8 mouse cellular contexts compared by ENCODE assay signal in the genomic region with DNA sequence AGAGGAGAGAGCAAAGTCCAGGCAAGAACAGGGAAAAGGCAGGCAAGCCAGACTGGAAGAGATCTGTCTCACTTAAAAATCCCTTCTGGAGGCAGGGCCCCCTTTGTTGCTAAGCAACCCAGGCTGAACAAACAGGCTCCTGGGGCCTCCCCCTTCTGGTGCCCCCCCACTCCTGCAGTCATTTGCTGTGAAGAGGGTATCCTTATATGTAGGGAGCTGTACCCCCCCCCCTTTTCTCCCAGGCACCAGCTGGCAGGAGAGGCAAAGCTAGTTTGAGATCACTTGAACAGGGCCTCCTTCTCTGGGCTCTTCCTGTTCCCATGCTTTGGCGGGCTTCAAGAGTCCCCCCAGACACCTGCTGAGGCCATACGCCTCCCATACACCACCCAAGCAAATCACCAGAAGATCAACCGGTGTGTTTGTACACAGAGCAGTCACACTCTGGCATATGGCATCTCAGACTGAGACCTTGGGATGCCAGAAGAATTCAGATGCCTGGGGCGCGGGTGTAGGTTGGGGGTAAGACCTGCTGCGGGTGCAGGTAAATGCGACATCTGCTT.
DNase-seq lines count a peak whose midpoint lies in the region; ATAC-seq lines count a peak whose summit lies in the region.

No protein-coding gene starts in this region.

- peak overlapping the region; percentile 95 for H3K27ac ChIP-seq in hindbrain, embryonic 12.5 days
- H3K27ac ChIP-seq in midbrain, embryonic 15.5 days: peak overlapping the region; percentile 85

- H3K4me3 ChIP-seq in hindbrain, embryonic 12.5 days: no peak overlapping the region
- no peak overlapping the region for H3K4me3 ChIP-seq in midbrain, embryonic 15.5 days

- peak overlapping the region; percentile 28 for H3K4me2 ChIP-seq in hindbrain, embryonic 12.5 days (replicated peaks)
- H3K4me2 ChIP-seq in midbrain, embryonic 15.5 days: peak overlapping the region; percentile 0; the same call in 1 of the 2 replicates

- DNase-seq in left cerebral cortex, postnatal 14 days (ENCODE audit: low spot score in 2 of 2): peak; percentile 40 to 54
- DNase-seq in left cerebral cortex, adult 8-10 months (ENCODE audit: low spot score in 2 of 2): no peak
- peak; percentile 56 to 63 for DNase-seq in cerebellum, postnatal 36 days
- no peak for DNase-seq in spleen, adult 12 weeks (ENCODE audit: low spot score)
- no peak for DNase-seq in adrenal gland, adult 8-10 months

- ATAC-seq in hindbrain, embryonic 12.5 days (ENCODE audit: low FRiP score): peak; percentile 84
- peak; percentile 70 for ATAC-seq in midbrain, embryonic 15.5 days (replicated peaks)
- ATAC-seq in megakaryocyte-erythroid progenitor cell, adult 5-6 weeks (replicated peaks; ENCODE audit: low FRiP score, low TSS enrichment, poor library complexity, severe bottlenecking): no peak

- H3K4me1 ChIP-seq in hindbrain, embryonic 12.5 days: peaks cover 76% of the 10 kb centered on the region
- H3K4me1 ChIP-seq in midbrain, embryonic 15.5 days: peaks cover 65% of the 10 kb centered on the region

- WGBS in hindbrain, embryonic 12.5 days: 31% methylated on average over 7 of the region's 7 CpGs
- 13% methylated on average over 7 of the region's 7 CpGs for WGBS in midbrain, embryonic 15.5 days

- H3K9me3 ChIP-seq in hindbrain, embryonic 12.5 days (replicated peaks): no peaks in the 10 kb centered on the region
- H3K9me3 ChIP-seq in midbrain, embryonic 15.5 days: no peaks in the 10 kb centered on the region

- peak overlapping the region; percentile 52 for H3K9ac ChIP-seq in hindbrain, embryonic 12.5 days
- no peak overlapping the region for H3K9ac ChIP-seq in midbrain, embryonic 15.5 days

- H3K27me3 ChIP-seq in hindbrain, embryonic 12.5 days: no peaks in the 10 kb centered on the region
- no peaks in the 10 kb centered on the region for H3K27me3 ChIP-seq in midbrain, embryonic 15.5 days (replicated peaks)

- no peaks in the 10 kb centered on the region for H3K36me3 ChIP-seq in hindbrain, embryonic 12.5 days
- H3K36me3 ChIP-seq in midbrain, embryonic 15.5 days (replicated peaks): no peaks in the 10 kb centered on the region

- intact Hi-C loops in left cerebral cortex, postnatal 14 days (cut with DNase I): no loop called here

Comparison
In these comparisons a context has a peak if more than half of its experiments do, and no peak if none do; other contexts are left out.
1. DNase-seq: peak in left cerebral cortex, postnatal 14 days (2 of 2) and cerebellum, postnatal 36 days (2 of 2); none in left cerebral cortex, adult 8-10 months (0 of 2), spleen, adult 12 weeks (single experiment) and adrenal gland, adult 8-10 months (single experiment).